Mouse (Mus musculus): ENCODE results near the gene Cnp.

- no peak for TF ChIP-seq GATA1 (IDR thresholded peaks at IDR 0.05; ENCODE audit: borderline replicate concordance, low read length)
- TF ChIP-seq FLI1 (IDR thresholded peaks at IDR 0.05; ENCODE audit: low read length) = no peak
Observed at GRCm38 (mm10) chr11:100567815-100568245, 6.9 kb upstream of the Cnp start.

Measured in megakaryocyte, embryonic 14.5 days (primary cell).